Mouse (Mus musculus) CH12.LX (cell line): ENCODE results near the gene Fosl2.

Source experiments
- CHD1 ChIP-seq: IDR thresholded peaks from 2 replicates; pipeline ENCODE4 v1.6.1; 2012; ENCODE audit warnings: low read depth, low read length, improper control_type of control experiment, inconsistent platforms
- CTCF ChIP-seq, 2 experiments: IDR thresholded peaks in 1 of 2; conservative IDR thresholded peaks in 1 of 2; 2 replicates each; pipeline ENCODE4 v1.5.1; 2011 to 2012; ENCODE audit warnings: low read depth in 2 of 2, low read length in 2 of 2, improper control_type of control experiment in 1 of 2, inconsistent platforms in 1 of 2, mild to moderate bottlenecking in 1 of 2, moderate library complexity in 1 of 2
- EP300 ChIP-seq: IDR thresholded peaks from 2 replicates; pipeline ENCODE4 v1.6.1; 2011; ENCODE audit warnings: low read length, improper control_type of control experiment
- GABPA ChIP-seq: IDR thresholded peaks from 2 replicates; pipeline ENCODE4 v1.6.1; 2012; ENCODE audit warnings: low read depth, low read length, improper control_type of control experiment, inconsistent platforms; ENCODE audit not compliant: insufficient replicate concordance
- HCFC1 ChIP-seq: IDR thresholded peaks from 2 replicates; pipeline ENCODE4 v1.6.1; 2012; ENCODE audit warnings: low read depth, mild to moderate bottlenecking, inconsistent platforms, low read length, improper control_type of control experiment
- IRF4 ChIP-seq: IDR thresholded peaks from 2 replicates; pipeline ENCODE4 v1.6.1; 2014; ENCODE audit warnings: low read depth, mild to moderate bottlenecking, inconsistent platforms, low read length, improper control_type of control experiment
- JUND ChIP-seq: conservative IDR thresholded peaks from 2 replicates; pipeline ENCODE4 v1.6.1; 2011; ENCODE audit warnings: low read depth, low read length, improper control_type of control experiment
- KAT2A ChIP-seq: IDR thresholded peaks from 2 replicates; pipeline ENCODE4 v1.6.1; 2012; ENCODE audit warnings: low read length, improper control_type of control experiment, inconsistent platforms; ENCODE audit not compliant: insufficient replicate concordance
- MAX ChIP-seq: IDR thresholded peaks from 2 replicates; pipeline ENCODE4 v1.6.1; 2011; ENCODE audit warnings: low read length, improper control_type of control experiment
- NRF1 ChIP-seq: IDR thresholded peaks from 2 replicates; pipeline ENCODE4 v1.6.1; 2014; ENCODE audit warnings: low read depth, mild to moderate bottlenecking, inconsistent platforms, low read length, improper control_type of control experiment, moderate library complexity
- POLR2A ChIP-seq: IDR thresholded peaks from 2 replicates; pipeline ENCODE4 v1.6.1; 2011; ENCODE audit warnings: low read depth, mild to moderate bottlenecking, improper control_type of control experiment, low read length
- USF1 ChIP-seq: IDR thresholded peaks from 2 replicates; pipeline ENCODE4 v1.6.1; 2014; ENCODE audit warnings: low read depth, mild to moderate bottlenecking, inconsistent platforms, low read length, improper control_type of control experiment
- ZC3H11A ChIP-seq: IDR thresholded peaks from 2 replicates; pipeline ENCODE4 v1.6.1; 2012; ENCODE audit warnings: low read depth, mild to moderate bottlenecking, inconsistent platforms, low read length, improper control_type of control experiment
- ZNF384 ChIP-seq: IDR thresholded peaks from 2 replicates; pipeline ENCODE4 v1.6.1; 2012; ENCODE audit warnings: low read depth, low read length, improper control_type of control experiment, inconsistent platforms

DNA sequence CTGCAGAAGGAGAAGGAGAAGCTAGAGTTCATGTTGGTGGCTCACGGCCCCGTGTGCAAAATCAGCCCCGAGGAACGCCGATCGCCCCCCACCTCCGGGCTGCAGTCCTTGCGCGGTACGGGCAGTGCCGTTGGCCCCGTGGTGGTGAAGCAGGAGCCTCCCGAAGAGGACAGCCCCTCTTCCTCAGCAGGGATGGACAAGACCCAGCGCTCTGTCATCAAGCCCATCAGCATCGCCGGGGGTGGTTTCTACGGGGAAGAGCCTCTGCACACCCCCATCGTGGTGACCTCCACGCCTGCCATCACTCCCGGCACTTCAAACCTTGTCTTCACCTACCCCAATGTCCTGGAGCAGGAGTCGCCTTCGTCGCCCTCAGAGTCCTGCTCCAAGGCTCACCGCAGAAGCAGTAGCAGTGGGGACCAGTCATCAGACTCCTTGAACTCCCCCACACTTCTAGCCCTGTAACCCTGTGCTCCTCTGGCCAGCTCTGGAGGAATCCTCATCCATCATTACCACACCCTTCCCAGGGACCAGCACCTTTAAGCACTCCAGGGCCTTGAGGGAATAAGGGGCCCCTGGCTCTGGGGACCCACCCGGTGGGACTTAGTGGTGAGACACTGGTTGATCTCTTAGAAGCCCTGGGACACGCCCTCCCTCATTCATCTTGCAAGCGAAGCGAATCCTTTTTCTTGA is 17.3 kb downstream of the Fosl2 start:
- TF ChIP-seq CTCF (conservative IDR thresholded peaks at IDR 0.05 in 1 of 2, IDR thresholded peaks at IDR 0.05 in 1 of 2; ENCODE audit: low read depth in 2 of 2, low read length in 2 of 2) (no peak), IRF4 (no peak), GABPA (no peak), JUND (no peak), MAX (no peak), POLR2A (no peak), CHD1 (no peak), HCFC1 (no peak), EP300 (no peak), KAT2A (no peak), ZNF384 (no peak), ZC3H11A (no peak), USF1 (no peak), NRF1 (no peak)
